Mouse (Mus musculus) midbrain, embryonic 13.5 days (tissue): Measurements from ENCODE around the gene Drap1. TPM values are rescaled to one million over a fixed set of nuclear protein-coding genes. Genes with fewer than 3 reads are reported as not detected.
A peak's percentile ranks its signal among the peaks of the same experiment; 100 is the strongest.

Experiments used
- ATAC-seq: fragments of 200-750 bp; cut with Nextera tagmentation; 2 replicates; pipeline ENCODE4 v1.8.0; 2017; ENCODE audit warnings: mild to moderate bottlenecking, moderate TSS enrichment, moderate library complexity
- H3K27ac ChIP-seq: fragments of 300-500 bp; sonication (generic); 2 replicates; pipeline ENCODE4 v1.5.1; 2015; ENCODE audit warnings: inconsistent platforms, mild to moderate bottlenecking, moderate library complexity
- H3K27me3 ChIP-seq: fragments of 300-500 bp; sonication (generic); 2 replicates; pipeline ENCODE4 v1.6.1; 2015; ENCODE audit warnings: mild to moderate bottlenecking, inconsistent platforms
- H3K36me3 ChIP-seq: fragments of 300-500 bp; sonication (generic); 2 replicates; pipeline ENCODE4 v1.6.1; 2015; ENCODE audit warnings: mild to moderate bottlenecking, inconsistent platforms
- H3K4me1 ChIP-seq: fragments of 300-500 bp; sonication (generic); replicated peaks from 2 replicates; pipeline ENCODE4 v1.6.1; 2015; ENCODE audit warnings: inconsistent platforms
- H3K4me2 ChIP-seq: fragments of 300-500 bp; sonication (generic); replicated peaks from 2 replicates; pipeline ENCODE4 v1.6.1; 2015; ENCODE audit warnings: moderate library complexity, mild to moderate bottlenecking, inconsistent platforms
- H3K4me3 ChIP-seq: fragments of 300-500 bp; sonication (generic); replicated peaks from 2 replicates; pipeline ENCODE4 v1.5.1; 2015; ENCODE audit warnings: mild to moderate bottlenecking, inconsistent platforms
- H3K9ac ChIP-seq: fragments of 300-500 bp; sonication (generic); replicated peaks from 2 replicates; pipeline ENCODE4 v1.6.1; 2015; ENCODE audit warnings: mild to moderate bottlenecking, inconsistent platforms
- H3K9me3 ChIP-seq: fragments of 300-500 bp; sonication (generic); 2 replicates; pipeline ENCODE4 v1.6.1; 2016; ENCODE audit warnings: mild to moderate bottlenecking, inconsistent platforms
- WGBS: fragments of 180-500 bp; shearing (Covaris S2); methylation state at CpG from one replicate; pipeline ENCODE4 v1.1.7; 2015; 5-methylcytosine and 5-hydroxymethylcytosine counted together
- polyA plus RNA-seq: library from polyadenylated mRNA; unstranded; fragments of >200 nt; fragmentation: Nextera tagmentation; extraction: Ambion mirVana; gene quantifications from 2 replicates; pipeline ENCODE4 v1.2.1, GENCODE M21; 2015

Drap1 gene
- 303 and 313 TPM in 2 replicates for polyA plus RNA-seq

DNA sequence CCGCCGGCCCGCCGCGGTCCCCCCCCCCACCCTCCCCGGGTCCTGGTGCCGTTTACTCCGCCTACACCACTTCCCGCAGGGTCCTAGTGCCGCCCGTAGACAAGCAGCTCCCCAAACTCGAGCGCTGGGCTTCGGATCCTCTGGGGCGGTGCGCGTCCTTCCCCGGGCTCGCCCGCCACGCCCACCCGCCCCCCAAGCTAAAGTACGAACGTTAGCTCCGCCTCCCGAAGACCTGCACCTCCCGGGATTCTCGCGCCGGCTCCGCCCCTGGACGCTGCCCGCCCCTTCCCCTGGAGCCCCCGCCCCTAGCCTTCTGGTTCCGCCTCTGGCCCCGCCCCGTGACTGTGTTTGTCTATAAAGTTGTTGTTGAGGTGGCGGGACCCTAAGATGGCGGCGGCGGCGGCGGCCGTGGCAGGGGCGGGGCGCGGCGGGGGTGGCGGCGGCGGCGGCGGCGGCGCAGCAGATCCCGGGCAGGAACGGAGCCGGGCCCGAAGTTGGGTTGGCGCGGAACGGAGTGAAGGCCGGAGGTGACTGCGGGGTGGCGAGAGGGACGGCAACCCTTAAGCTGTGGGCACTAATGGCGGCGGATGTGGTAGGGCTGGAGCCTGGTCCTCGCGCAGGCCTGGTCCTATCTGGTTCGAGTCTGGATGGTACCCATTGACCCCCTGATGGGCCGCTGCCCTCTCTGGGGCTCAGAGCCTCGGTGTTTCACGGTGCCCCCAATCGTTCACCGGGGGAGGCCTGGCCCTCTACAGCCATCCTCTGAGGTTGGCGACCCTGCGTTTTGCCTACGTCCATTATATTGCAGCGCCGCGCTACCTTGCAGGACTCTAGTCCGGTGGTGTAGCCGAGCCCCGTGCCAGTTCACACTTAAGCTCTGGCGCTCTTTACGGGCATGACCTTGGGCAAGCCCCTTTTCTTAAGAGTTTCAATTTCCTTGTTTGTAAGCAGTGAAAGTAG is at the start of gene Drap1, which contains the start of gene AI837181:
Gene Drap1, minus strand, starts transcription at position 198 of the 960 bp plus-strand sequence.
Gene AI837181, plus strand, starts transcription at position 363 of the 960 bp plus-strand sequence.
- no peaks in the 10 kb centered on the region for H3K27me3 ChIP-seq
- peak within 1 kb of the TSS; percentile 91 for H3K27ac ChIP-seq
- 0% methylated on average over 48 of the region's 87 CpGs for WGBS
- H3K9ac ChIP-seq, result peak within 1 kb of the TSS; percentile 89
- peak within 1 kb of the TSS; percentile 92 for H3K4me2 ChIP-seq
- ATAC-seq, result peak; percentile 91
- peaks cover 48% of the 10 kb centered on the region for H3K4me1 ChIP-seq
- H3K9me3 ChIP-seq, result no peaks in the 10 kb centered on the region
- peak within 1 kb of the TSS; percentile 69 for H3K4me3 ChIP-seq
- peaks cover 41% of the 10 kb centered on the region for H3K36me3 ChIP-seq

DNA sequence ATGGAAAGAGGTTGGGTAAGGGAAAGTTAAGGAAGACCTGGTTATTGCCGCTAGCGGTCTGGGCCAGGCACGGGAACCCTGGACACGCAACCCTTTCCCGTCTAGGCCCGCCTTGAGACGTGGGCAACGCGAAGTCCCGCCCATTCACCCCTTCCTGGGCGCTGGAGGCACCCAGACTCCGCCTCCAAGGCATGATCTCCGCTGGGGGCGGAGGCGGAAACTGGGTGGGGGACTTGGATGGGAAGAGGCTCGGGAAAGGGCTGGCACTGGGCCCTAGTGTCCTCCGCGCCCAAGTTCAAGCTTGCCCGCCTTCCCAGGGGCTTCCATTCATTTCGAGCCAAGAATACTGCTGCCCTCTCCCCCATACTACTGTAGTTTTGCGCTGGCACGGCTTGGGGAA is 48.9 kb upstream of the Drap1 start, which contains the start of gene Efemp2:
Gene Efemp2, plus strand, starts transcription at position 235 of the 400 bp plus-strand sequence.
- peak within 1 kb of the TSS; percentile 60 for H3K27ac ChIP-seq
- H3K4me3 ChIP-seq, result peak within 1 kb of the TSS; percentile 57
- H3K4me1 ChIP-seq, result peaks cover 30% of the 10 kb centered on the region
- WGBS, result 1% methylated on average over 22 of the region's 22 CpGs
- ATAC-seq, result peak; percentile 65
- no peaks in the 10 kb centered on the region for H3K9me3 ChIP-seq
- no peaks in the 10 kb centered on the region for H3K27me3 ChIP-seq
- 0 out of 2 replicates have a peak, but pooled peaks cover 11% of the 10 kb centered on the region for H3K36me3 ChIP-seq
- H3K4me2 ChIP-seq, result peak within 1 kb of the TSS; percentile 95
- peak within 1 kb of the TSS; percentile 81 for H3K9ac ChIP-seq

DNA sequence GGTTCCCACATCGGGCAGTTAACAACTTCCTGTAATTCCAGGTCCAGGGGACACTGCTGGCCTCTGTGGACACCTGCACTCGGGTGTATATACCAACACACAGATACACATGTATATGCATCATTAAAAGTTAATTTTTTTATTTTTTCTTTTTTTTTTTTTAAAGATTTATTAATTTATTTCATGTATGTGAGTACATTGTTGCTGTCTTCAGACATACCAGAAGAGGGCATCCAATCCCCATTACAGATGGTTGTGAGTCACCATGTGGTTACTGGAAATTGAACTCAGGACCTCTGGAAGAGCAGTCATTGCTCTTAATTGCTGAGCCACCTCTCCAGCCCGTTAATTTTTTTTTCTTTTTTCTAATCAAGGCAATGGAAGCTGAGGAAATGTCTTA is 48.1 kb upstream of the Drap1 start:
- Histone ChIP-seq H3K9ac (no peak overlapping the region), H3K27me3 (no peaks in the 10 kb centered on the region), H3K4me3 (no peak overlapping the region), H3K4me1 (peaks cover 30% of the 10 kb centered on the region), H3K36me3 (peaks cover 7% of the 10 kb centered on the region), H3K27ac (no peak overlapping the region), H3K4me2 (no peak overlapping the region), H3K9me3 (no peaks in the 10 kb centered on the region)
- 83% methylated on average over 3 of the region's 3 CpGs for WGBS
- no peak for ATAC-seq

DNA sequence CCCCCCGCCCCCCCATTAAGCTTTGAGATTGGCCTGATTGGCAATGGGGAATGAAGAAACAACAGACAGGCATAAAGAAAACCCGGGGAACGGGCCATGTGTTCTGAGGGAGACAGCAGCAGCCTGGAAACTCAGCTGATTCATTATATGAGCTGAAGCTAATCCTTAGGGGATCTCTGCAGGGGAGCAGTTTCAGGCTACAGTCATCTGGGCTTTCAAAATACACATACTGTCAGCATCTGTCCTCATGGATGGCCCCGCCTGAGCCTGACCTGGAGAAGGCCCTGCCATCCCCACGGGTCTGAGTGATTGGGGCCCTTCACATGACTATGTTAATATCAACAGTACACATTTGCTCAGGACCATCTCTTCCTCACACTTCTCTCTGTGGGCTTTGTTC is 47.1 kb upstream of the Drap1 start:
- Histone ChIP-seq H3K36me3 (peaks cover 12% of the 10 kb centered on the region), H3K9me3 (no peaks in the 10 kb centered on the region), H3K27me3 (no peaks in the 10 kb centered on the region), H3K9ac (no peak overlapping the region), H3K4me2 (no peak overlapping the region), H3K4me1 (peaks cover 30% of the 10 kb centered on the region), H3K4me3 (no peak overlapping the region), H3K27ac (peak overlapping the region; percentile 36; the same call in 1 of the 2 replicates)
- WGBS, result 52% methylated on average over 5 of the region's 5 CpGs
- ATAC-seq, result no peak

DNA sequence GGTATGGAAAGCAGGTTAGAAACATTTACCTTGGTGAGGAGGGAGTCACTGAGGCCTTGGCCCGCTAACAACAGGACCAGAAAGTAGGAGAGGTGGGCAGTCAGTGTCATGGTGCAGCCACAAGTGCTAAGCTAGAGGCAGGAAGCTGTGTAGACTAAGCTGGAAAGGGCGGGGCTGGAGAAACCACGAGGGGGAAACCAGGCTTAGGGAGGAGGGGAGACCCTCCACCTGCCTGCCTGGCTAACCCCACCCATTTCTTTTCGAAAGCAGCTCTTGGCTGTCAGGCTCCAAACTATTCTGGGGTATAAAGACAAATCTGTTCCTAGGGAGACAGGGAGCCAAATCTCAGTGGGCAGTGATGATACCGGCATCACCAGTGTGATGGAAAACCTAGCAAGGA is 43.6 kb upstream of the Drap1 start, which contains the start of gene Ctsw:
Gene Ctsw, minus strand, starts transcription at position 134 of the 400 bp plus-strand sequence.
- no peak within 1 kb of the TSS for H3K4me3 ChIP-seq
- H3K9me3 ChIP-seq, result no peaks in the 10 kb centered on the region
- H3K36me3 ChIP-seq, result peaks cover 41% of the 10 kb centered on the region
- H3K4me2 ChIP-seq, result no peak within 1 kb of the TSS
- ATAC-seq, result no peak
- WGBS, result 65% methylated on average over 5 of the region's 5 CpGs
- H3K27me3 ChIP-seq, result no peaks in the 10 kb centered on the region
- no peak within 1 kb of the TSS for H3K27ac ChIP-seq
- no peak within 1 kb of the TSS for H3K9ac ChIP-seq
- peaks cover 24% of the 10 kb centered on the region for H3K4me1 ChIP-seq

DNA sequence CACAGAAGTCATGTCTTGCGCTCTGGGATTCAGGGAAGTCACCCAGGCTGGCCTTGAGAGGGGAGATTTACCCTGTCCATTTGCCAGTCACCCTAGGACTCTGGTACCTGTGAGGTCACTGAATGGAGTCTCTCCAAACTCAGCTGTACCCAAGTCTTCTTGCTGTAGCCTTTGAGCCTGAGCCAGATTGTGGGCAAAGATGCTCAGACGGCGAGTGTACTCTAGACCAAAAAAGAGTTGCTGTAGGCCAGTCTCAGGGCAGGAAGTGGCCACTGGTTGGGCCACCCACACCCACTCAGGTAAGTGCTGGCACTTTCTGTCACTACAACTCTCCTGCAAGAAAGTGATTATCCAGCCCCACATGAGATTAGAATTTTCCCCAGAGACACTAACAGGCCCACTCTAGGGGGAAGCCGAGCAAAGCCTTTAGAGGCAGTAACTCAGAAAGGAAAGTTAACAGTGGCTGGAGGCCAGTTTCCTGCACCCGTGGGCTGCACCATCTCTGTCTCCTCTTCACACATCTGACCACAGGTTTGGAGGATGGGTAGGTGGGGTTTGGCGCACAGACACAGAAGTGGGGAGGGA is 42.2 kb upstream of the Drap1 start:
- Histone ChIP-seq H3K27me3 (no peaks in the 10 kb centered on the region), H3K9ac (0 out of 2 replicates have a peak overlapping the region, but pooled peaks have one; percentile 14), H3K9me3 (no peaks in the 10 kb centered on the region), H3K4me2 (no peak overlapping the region), H3K36me3 (peaks cover 52% of the 10 kb centered on the region), H3K4me1 (peaks cover 26% of the 10 kb centered on the region), H3K4me3 (no peak overlapping the region), H3K27ac (no peak overlapping the region)
- WGBS, result 98% methylated on average over 6 of the region's 6 CpGs
- ATAC-seq, result no peak

DNA sequence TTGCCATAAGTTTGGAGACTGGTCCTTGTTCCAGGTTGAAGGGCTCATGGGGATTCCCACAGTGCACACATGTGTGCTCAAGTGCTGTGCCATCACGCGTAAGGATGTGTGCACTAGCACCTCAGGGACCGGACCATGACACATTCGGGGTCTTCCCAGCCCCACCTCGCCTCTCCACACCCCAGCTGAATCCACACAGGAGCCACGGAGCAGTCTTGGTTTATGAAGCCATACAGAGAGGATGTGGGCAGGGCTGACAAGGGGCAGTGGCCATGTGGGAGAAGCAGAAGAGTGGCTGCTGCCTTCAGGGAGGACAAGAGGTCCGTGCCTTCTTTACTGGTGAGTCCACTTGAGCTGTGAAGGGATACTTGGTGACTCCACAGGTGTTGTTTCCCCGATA is 40.3 kb upstream of the Drap1 start:
- Histone ChIP-seq H3K27me3 (no peaks in the 10 kb centered on the region), H3K36me3 (peaks cover 52% of the 10 kb centered on the region), H3K9me3 (no peaks in the 10 kb centered on the region), H3K27ac (no peak overlapping the region), H3K4me3 (no peak overlapping the region), H3K4me1 (peaks cover 35% of the 10 kb centered on the region), H3K9ac (no peak overlapping the region), H3K4me2 (no peak overlapping the region)
- WGBS, result 94% methylated on average over 8 of the region's 8 CpGs
- ATAC-seq, result no peak

DNA sequence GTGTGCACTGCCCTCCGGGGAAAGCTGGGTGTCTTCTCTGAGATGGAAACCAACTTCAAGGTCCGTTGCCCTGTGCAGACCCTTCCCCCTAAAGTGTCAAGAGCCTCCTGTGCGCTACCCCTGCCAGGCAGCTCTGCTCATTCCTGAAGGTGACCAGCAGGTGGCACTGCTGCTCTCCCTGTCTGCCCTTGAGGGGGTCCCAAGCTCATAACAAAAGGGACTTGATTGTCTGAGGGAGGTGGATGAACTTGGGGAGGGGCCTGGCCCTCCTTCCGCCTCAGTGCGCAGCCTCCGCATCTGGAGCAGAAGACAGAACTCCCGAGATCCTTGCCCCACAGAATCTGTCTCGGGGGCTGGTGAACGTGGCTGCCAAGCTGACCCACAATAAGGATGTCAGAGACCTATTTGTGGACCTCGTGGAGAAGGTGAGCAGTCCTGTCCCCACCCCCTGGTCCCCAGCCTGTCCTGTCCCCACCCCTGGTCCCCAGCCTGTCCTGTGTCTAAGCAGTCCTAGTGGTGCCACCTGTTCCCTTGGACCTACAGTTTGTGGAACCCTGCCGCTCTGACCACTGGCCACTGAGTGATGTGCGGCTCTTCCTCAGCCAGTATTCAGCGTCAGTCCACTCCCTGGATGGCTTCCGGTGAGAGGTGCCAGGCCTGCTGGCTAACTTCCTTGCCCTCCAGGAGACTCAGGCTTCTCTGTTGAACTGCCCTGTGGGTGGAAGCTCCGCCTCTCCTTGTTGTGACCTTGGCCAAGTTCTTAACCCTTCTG is 39.2 kb upstream of the Drap1 start:
- Histone ChIP-seq H3K9ac (peak overlapping the region; percentile 66), H3K9me3 (no peaks in the 10 kb centered on the region), H3K4me1 (peaks cover 38% of the 10 kb centered on the region), H3K36me3 (peaks cover 52% of the 10 kb centered on the region), H3K27ac (peak overlapping the region; percentile 76), H3K4me2 (peak overlapping the region; percentile 55), H3K27me3 (peaks cover 6% of the 10 kb centered on the region), H3K4me3 (peak overlapping the region; percentile 35)
- WGBS, result 40% methylated on average over 15 of the region's 15 CpGs
- peak; percentile 72 for ATAC-seq

DNA sequence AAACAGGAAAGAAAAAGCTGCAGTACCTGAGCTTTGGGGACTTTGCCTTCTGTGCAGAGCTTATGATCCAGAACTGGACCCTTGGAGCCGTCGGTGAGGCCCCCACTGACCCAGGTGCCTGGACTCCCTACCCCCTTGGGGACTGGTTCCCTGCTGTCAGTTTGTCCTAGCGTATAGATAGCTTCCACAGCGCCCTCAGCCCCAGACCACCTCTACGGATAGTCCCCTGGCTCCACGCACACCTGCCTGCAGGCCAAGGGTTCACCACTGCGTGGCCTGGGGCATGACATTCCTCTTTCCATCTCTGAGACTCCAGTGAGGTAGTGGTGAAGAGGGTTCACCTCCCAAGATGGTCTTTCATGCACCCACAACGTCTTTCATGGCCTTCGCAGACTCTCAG is 38.4 kb upstream of the Drap1 start:
- no peak overlapping the region for H3K4me2 ChIP-seq
- H3K9me3 ChIP-seq, result no peaks in the 10 kb centered on the region
- no peak overlapping the region for H3K9ac ChIP-seq
- no peak for ATAC-seq
- WGBS, result 88% methylated on average over 9 of the region's 9 CpGs
- 0 out of 2 replicates have a peak overlapping the region, but pooled peaks have one; percentile 3 for H3K27ac ChIP-seq
- peaks cover 13% of the 10 kb centered on the region for H3K27me3 ChIP-seq
- no peak overlapping the region; the same call in 1 of the 2 replicates for H3K4me3 ChIP-seq
- H3K4me1 ChIP-seq, result peaks cover 38% of the 10 kb centered on the region
- peaks cover 52% of the 10 kb centered on the region for H3K36me3 ChIP-seq

DNA sequence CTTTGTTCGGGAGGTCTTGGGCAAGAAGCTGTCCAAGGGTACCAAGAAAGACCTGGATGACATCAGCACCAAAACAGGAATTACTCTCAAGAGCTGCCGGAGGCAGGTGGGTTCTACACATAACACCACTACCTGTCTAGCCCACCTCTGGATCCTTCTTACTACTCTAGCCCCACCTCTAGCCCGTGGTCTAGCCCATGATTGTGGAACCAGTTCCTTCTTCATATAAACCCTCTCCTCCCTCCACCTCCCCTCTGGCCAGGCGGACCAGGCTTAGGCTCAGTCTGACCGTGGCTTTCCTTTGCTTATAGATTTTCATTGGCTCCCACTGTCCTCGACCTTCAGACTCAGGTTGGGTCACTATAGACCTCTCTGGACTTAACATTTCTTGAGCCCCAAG is 36.6 kb upstream of the Drap1 start:
- H3K4me1 ChIP-seq, result peaks cover 50% of the 10 kb centered on the region
- 85% methylated on average over 6 of the region's 6 CpGs for whole genome bisulfite sequencing

DNA sequence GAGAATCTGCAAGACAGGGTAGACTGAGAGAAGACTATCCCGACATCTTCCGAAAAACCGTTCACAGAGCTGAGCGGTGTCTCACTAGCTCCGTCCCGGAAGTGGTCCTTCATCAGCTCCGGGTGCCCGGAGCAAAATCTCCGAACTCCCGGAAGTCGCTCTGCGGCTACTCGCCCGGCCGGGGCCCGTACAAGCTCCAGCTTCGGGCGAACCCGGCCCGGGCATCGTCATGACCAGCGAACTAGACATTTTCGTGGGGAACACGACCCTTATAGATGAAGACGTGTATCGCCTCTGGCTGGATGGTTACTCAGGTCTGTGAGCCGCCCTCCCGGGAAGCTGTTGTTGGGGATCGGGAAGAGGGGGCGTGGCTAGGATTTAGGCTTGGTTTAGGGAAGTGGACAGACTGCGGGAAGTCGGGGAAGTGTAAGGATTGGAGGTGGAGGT is 35.7 kb upstream of the Drap1 start, which contains the start of gene Fibp:
Gene Fibp, plus strand, starts transcription at position 151 of the 447 bp plus-strand sequence.
- ATAC-seq, result peak; percentile 55
- peaks cover 15% of the 10 kb centered on the region for H3K27me3 ChIP-seq
- WGBS, result 0% methylated on average over 32 of the region's 32 CpGs
- H3K4me2 ChIP-seq, result peak within 1 kb of the TSS; percentile 86
- H3K4me1 ChIP-seq, result peaks cover 58% of the 10 kb centered on the region
- no peaks in the 10 kb centered on the region for H3K9me3 ChIP-seq
- peak within 1 kb of the TSS; percentile 85 for H3K9ac ChIP-seq
- peaks cover 27% of the 10 kb centered on the region for H3K36me3 ChIP-seq
- peak within 1 kb of the TSS; percentile 77 for H3K4me3 ChIP-seq
- H3K27ac ChIP-seq, result peak within 1 kb of the TSS; percentile 82

More for the DNA sequence above, 36.6 kb upstream of the Drap1 start:
- Histone ChIP-seq H3K27ac (no peak overlapping the region), H3K4me2 (peak overlapping the region; percentile 86), H3K36me3 (peaks cover 36% of the 10 kb centered on the region), H3K9ac (peak overlapping the region; percentile 85), H3K4me3 (peak overlapping the region; percentile 77), H3K27me3 (peaks cover 15% of the 10 kb centered on the region), H3K9me3 (no peaks in the 10 kb centered on the region)
- no peak for ATAC-seq
